Mouse (Mus musculus) liver, embryonic 14.5 days (tissue): Measurements from ENCODE around the gene Ankrd11. TPM values are rescaled to one million over a fixed set of nuclear protein-coding genes. Genes with fewer than 3 reads are reported as not detected.

ENCODE experiments used
- ATAC-seq: fragments of 200-750 bp; cut with Nextera tagmentation; 2 replicates; pipeline ENCODE4 v1.8.0; 2017; ENCODE audit warnings: moderate number of reproducible peaks, mild to moderate bottlenecking, moderate library complexity; ENCODE audit not compliant: insufficient read depth
- DNase-seq, 3 experiments: peaks; one replicate each; pipeline ENCODE4 v3.0.0-alpha.2; 2012 to 2013; ENCODE audit warnings: low read depth in 3 of 3, low spot score in 3 of 3
- H3K27ac ChIP-seq: fragments of 300-500 bp; sonication (generic); 2 replicates; pipeline ENCODE4 v1.5.1; 2014; ENCODE audit warnings: moderate library complexity, mild to moderate bottlenecking, control low read depth, inconsistent platforms
- H3K27me3 ChIP-seq: fragments of 300-500 bp; sonication (generic); 2 replicates; pipeline ENCODE4 v1.6.1; 2014; ENCODE audit warnings: mild to moderate bottlenecking, low read length, moderate library complexity; ENCODE audit not compliant: control insufficient read depth, insufficient read depth
- H3K36me3 ChIP-seq: fragments of 300-500 bp; sonication (generic); replicated peaks from 2 replicates; pipeline ENCODE4 v1.6.1; 2014; ENCODE audit warnings: low read depth; ENCODE audit not compliant: control insufficient read depth, insufficient read depth
- H3K4me1 ChIP-seq, 2 experiments: fragments of 200-500 bp in 1 of 2; fragments of 300-500 bp in 1 of 2; sonication (generic) in 1 of 2; replicated peaks; 2 replicates each; pipeline ENCODE4 v1.6.1; 2012 to 2014; ENCODE audit warnings: antibody characterized with exemption in 1 of 2, inconsistent platforms in 1 of 2, low read length in 1 of 2; ENCODE audit not compliant: control insufficient read depth in 2 of 2, insufficient read depth in 2 of 2
- H3K4me2 ChIP-seq: fragments of 300-500 bp; sonication (generic); 2 replicates; pipeline ENCODE4 v1.6.1; 2014; ENCODE audit warnings: low read depth, mild to moderate bottlenecking, control low read depth, moderate library complexity
- H3K4me3 ChIP-seq, 2 experiments: fragments of 200-500 bp in 1 of 2; fragments of 300-500 bp in 1 of 2; sonication (generic) in 1 of 2; 2 replicates each; pipeline ENCODE4 v1.5.1; 2012 to 2014; ENCODE audit warnings: low read depth in 2 of 2, low read length in 2 of 2, mild to moderate bottlenecking in 2 of 2, control low read depth in 1 of 2, inconsistent platforms in 1 of 2, moderate library complexity in 1 of 2; ENCODE audit not compliant: insufficient read depth in 1 of 2
- H3K9ac ChIP-seq: fragments of 300-500 bp; sonication (generic); replicated peaks from 2 replicates; pipeline ENCODE4 v1.6.1; 2014; ENCODE audit warnings: mild to moderate bottlenecking, control low read depth, moderate library complexity
- H3K9me3 ChIP-seq: fragments of 300-500 bp; sonication (generic); 2 replicates; pipeline ENCODE4 v1.6.1; 2016; ENCODE audit warnings: low read length, mixed read lengths; ENCODE audit not compliant: control insufficient read depth
- CTCF ChIP-seq: IDR thresholded peaks from 2 replicates; pipeline ENCODE4 v1.5.1; 2016; ENCODE audit warnings: antibody characterized with exemption, low read depth, control low read depth
- EP300 ChIP-seq: IDR thresholded peaks from 2 replicates; pipeline ENCODE4 v1.6.1; 2016; ENCODE audit warnings: antibody characterized with exemption, low read depth
- WGBS: fragments of 180-500 bp; shearing (Covaris S2); extraction: QIAGEN DNeasy Blood & Tissue Kit; methylation state at CpG from one replicate; pipeline ENCODE4 v1.1.7; 2014; ENCODE audit not compliant: insufficient replicate concordance; 5-methylcytosine and 5-hydroxymethylcytosine counted together
- polyA plus RNA-seq, 2 experiments: library from polyadenylated mRNA; depleted of rRNA in 1 of 2; stranded (reverse) in 1 of 2; unstranded in 1 of 2; fragments of >200 nt; fragmentation: Nextera tagmentation in 1 of 2; extraction: Ambion mirVana in 1 of 2; gene quantifications; 2 replicates each; pipeline versions ENCODE4 v1.2.1 to v1.2.3; 2012 to 2014

Gene Ankrd11
- polyA plus RNA-seq, 2 experiments = 10.8 to 12.4 TPM

DNA sequence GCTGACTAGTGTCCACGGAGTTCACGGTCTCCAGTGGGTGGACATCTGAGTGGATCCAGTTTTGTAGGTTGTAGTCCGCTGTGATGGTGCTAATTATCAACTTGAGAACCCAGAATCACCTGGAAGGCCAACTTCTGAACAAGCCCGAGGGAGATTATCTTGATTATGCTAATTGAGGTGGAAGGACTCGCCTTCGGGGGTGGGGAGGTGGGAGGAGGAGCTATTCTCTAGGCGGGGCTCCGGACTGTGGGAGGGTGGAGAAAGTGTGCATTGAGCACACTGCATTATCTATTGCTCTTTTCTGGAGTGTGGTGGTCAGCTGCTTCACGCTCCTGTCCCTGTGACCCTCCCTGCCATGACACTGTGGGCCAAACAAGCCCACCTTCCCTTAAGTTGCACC is 170.4 kb downstream of the Ankrd11 start:
- no peak overlapping the region for H3K4me3 ChIP-seq

DNA sequence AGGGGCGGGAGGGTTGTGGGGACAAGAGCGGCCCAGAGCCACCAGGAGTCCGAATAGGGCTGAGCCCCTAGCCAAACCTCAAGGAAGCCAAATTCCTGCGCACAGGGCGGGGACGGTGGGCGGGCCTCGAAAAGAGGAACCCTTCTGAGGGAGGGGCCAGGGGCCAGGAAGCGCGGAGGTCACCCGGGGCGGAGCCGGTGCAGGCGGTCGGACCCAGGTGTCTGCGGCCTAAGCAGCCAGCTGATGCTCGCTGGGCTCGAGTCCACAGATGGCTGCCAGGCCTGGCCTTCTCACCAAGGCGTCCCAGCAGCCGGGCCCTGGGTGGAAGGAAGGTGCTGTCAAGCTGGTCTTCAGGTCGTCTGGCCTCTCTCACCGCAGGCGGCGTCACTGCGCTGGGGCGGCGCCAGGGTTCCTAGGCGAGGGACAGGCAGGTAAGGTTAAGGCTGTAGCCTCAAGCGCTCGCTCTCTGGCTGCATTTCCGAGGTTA is 171.7 kb downstream of the Ankrd11 start:
- Histone ChIP-seq H3K27me3 (no peaks in the 10 kb centered on the region), H3K4me2 (peak overlapping the region; percentile 58), H3K36me3 (no peaks in the 10 kb centered on the region), H3K4me3 (peak overlapping the region; percentile 7 to 29; a peak in 3 of 4 replicates), H3K9me3 (no peaks in the 10 kb centered on the region), H3K4me1 (peaks cover 0 to 3% of the 10 kb centered on the region in 2 experiments; a peak in 2 of 4 replicates), H3K27ac (no peak overlapping the region), H3K9ac (no peak overlapping the region)
- 11% methylated on average over 31 of the region's 31 CpGs for WGBS
- DNase-seq = peak; percentile 23 to 37 (median 35)
- TF ChIP-seq EP300 (no peak), CTCF (no peak)
- peak; percentile 55 for ATAC-seq

More for the DNA sequence above, 170.4 kb downstream of the Ankrd11 start:
- DNase-seq = peak; percentile 22 to 23 (median 22)
- H3K27ac ChIP-seq = no peak overlapping the region
- WGBS = 35% methylated on average over 9 of the region's 9 CpGs
- H3K9me3 ChIP-seq = no peaks in the 10 kb centered on the region
- H3K4me1 ChIP-seq = peaks cover 0 to 3% of the 10 kb centered on the region in 2 experiments; a peak in 2 of 4 replicates
- no peak overlapping the region for H3K9ac ChIP-seq
- no peak for TF ChIP-seq CTCF
- TF ChIP-seq EP300 = no peak
- no peak overlapping the region for H3K4me2 ChIP-seq
- 0 out of 2 replicates have a peak, but pooled peaks have one; percentile 31 for ATAC-seq
- no peaks in the 10 kb centered on the region for H3K27me3 ChIP-seq
- no peaks in the 10 kb centered on the region for H3K36me3 ChIP-seq

DNA sequence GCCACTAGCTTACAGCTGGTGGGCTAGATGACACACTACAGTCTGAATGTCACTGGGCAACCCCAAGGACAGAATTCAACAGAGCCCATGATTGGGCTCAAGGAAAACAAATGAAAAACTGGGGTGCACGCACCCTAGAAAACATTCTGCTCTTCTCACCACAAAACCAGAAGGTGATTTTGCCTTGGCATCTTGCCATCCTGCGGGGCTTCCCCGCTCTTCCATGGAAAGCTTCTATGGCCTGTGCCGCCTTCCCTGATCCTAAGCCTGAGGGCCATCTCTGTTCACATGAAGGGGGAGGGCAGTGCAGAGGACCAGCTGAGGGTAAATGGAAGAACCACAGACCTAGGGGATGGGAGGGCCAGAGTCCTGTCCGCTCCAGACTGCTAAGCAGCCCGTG is 174.1 kb downstream of the Ankrd11 start:
- H3K4me3 ChIP-seq = no peak overlapping the region
- no peak overlapping the region for H3K9ac ChIP-seq
- no peak overlapping the region for H3K4me2 ChIP-seq
- peaks cover 0 to 3% of the 10 kb centered on the region in 2 experiments; a peak in 2 of 4 replicates for H3K4me1 ChIP-seq
- no peaks in the 10 kb centered on the region for H3K27me3 ChIP-seq
- no peaks in the 10 kb centered on the region for H3K9me3 ChIP-seq
- ATAC-seq (no peak), DNase-seq (no peak)
- no peaks in the 10 kb centered on the region for H3K36me3 ChIP-seq
- TF ChIP-seq EP300 = no peak
- 70% methylated on average over 6 of the region's 6 CpGs for WGBS
- no peak overlapping the region for H3K27ac ChIP-seq

- no peak for ATAC-seq
- Histone ChIP-seq H3K9ac (no peak overlapping the region), H3K4me2 (no peak overlapping the region), H3K4me1 (no peaks in the 10 kb centered on the region), H3K4me3 (no peak overlapping the region), H3K9me3 (no peaks in the 10 kb centered on the region), H3K36me3 (no peaks in the 10 kb centered on the region), H3K27ac (no peak overlapping the region), H3K27me3 (no peaks in the 10 kb centered on the region)
- WGBS = 50% methylated on average over 8 of the region's 8 CpGs
- no peak for DNase-seq
- TF ChIP-seq CTCF = no peak
- no peak for TF ChIP-seq EP300
Measured at GRCm38 (mm10) chr8:122866231-122866630, 175.8 kb downstream of the Ankrd11 start.

- 47% methylated on average over 10 of the region's 10 CpGs for WGBS
- DNase-seq = no peak
- Histone ChIP-seq H3K4me1 (no peaks in the 10 kb centered on the region), H3K9me3 (no peaks in the 10 kb centered on the region), H3K4me2 (no peak overlapping the region), H3K27me3 (no peaks in the 10 kb centered on the region), H3K9ac (no peak overlapping the region), H3K27ac (no peak overlapping the region), H3K36me3 (no peaks in the 10 kb centered on the region), H3K4me3 (no peak overlapping the region)
- peak; percentile 62 for TF ChIP-seq CTCF
- TF ChIP-seq EP300 = no peak
- ATAC-seq = no peak
Measured at GRCm38 (mm10) chr8:122865441-122865840, 176.6 kb downstream of the Ankrd11 start.
